Mouse (Mus musculus): ENCODE measurements around the gene Adprh.

Adprh gene

DNA sequence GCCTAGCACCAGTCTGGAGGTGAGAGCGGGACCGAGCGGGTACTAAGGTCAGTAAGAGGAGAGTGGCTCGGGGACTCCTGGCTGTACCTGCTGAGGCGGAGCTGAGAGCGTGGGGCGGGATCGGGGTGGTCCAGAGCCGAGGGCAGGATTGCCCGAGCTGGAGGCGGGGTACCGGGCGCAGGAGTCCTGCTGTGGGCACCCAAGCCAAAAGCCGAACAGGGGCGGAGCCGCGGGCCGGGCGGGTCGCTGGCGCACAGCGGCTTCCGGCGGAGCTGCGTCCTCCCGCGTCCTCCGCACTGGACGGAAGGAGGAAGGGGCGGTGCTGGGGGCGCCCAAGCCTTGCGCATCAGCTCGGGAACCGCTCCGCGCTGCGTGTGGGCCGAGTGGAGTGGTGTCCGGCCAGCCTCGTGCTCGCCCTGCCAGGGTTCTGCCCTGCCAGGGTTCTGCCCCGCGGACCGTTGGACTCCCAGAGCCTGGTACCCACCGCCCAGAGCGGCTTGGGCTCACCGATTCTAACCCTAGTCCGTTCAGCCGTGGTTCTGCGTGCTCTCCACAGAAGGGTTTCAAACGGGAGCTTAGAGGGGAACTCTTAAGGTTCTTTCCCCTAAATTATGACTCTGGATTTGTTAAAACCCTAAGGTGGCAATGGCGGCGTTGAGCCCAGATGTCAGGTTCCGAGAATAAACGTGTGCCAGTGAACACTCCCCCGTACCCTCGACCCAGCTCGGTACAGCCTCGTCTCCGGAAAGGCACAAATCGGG lies at the start of gene Adprh:
Gene Adprh (minus strand): TSS at position 262 of the 761 bp plus-strand sequence.
- in situ Hi-C loops (cut with MboI; ENCODE audit: low pct_unique_long_range_greater_than_20kb in 1 of 2, low sequenced_read_pairs in 2 of 2, unreplicated experiment in 1 of 2), result no loop called here

DNA sequence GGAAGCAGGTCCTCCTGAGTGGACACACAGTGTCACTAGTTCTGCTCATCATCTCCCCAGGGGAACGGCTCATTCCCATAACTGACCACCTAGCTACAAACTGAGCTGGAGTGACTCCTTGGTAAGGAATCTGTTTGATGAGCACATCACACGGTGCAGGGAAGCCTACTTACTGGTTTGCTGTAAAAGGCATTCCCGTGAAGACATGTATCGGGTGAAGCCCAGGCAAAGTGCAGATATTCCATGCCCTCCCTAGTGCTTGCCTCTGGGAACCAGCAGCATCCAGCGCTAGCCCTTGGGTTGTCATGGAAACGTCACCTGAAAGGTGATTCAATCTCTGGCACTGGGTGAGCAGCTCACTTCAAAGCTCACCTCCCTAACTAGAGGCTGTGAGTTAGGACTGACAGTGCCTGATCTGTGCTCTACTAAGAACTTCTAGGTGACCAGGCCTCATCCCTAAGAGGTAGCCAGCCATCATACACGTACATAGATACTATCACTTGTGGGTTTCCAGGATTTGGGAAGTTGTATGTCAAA lies 44.2 kb upstream of the Adprh start:
- in situ Hi-C loops (cut with MboI; ENCODE audit: low pct_unique_long_range_greater_than_20kb in 1 of 2, low sequenced_read_pairs in 2 of 2, unreplicated experiment in 1 of 2), result loop anchor here in 1 of 2 experiments (10.0 to 25.0 kb wide), 2 partner anchors 152 to 559 kb away; partner anchors contain the start of genes Cox17, Gm21987 and Maats1

DNA sequence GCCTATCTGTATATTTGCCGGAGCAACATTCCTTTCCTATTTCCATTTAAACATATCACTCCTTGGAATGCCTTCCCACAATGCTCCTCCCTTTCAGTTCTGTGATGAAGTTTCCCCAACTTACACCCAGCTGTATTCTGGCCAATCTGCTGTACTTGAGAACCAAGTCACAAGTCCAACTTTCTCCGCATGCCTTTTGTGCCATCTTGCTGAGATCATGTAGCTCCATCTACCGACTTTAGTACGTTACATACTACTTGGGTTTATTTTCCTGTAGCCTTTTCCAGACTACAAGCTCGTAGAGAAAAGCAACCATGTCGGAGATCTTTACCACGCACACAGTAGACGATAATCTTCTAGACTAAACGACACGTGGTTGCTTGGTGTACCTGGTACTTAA lies 41.4 kb upstream of the Adprh start:
- in situ Hi-C loops (cut with MboI; ENCODE audit: low pct_unique_long_range_greater_than_20kb in 1 of 2, low sequenced_read_pairs in 2 of 2, unreplicated experiment in 1 of 2), result loop anchor here in 1 of 2 experiments (10.0 to 25.0 kb wide), 2 partner anchors 149 to 557 kb away; partner anchors contain the start of genes Cox17, Gm21987 and Maats1

DNA sequence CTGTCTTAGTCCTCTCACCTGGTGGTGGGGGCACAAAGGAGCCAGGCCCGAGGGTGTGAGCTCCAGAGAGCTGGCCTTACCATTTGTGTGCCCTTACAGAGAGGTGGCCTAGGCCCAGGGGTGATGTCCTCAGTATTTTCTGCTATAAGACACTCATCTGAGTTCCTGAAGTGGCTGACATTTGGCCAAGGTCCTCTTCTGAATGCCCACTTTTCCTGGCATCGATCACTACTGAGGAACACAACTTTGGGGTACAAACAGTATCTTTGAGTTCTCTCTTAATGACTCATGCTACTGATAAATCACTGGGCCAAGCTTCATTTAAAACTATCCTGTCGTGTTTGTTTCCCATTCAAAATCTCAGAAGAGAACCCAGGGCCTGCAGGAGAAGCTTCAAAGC lies 40.0 kb upstream of the Adprh start:
- in situ Hi-C loops (cut with MboI; ENCODE audit: low pct_unique_long_range_greater_than_20kb in 1 of 2, low sequenced_read_pairs in 2 of 2, unreplicated experiment in 1 of 2), result loop anchor here in 1 of 2 experiments (10.0 to 25.0 kb wide), 2 partner anchors 148 to 555 kb away; partner anchors contain the start of genes Cox17, Gm21987 and Maats1

DNA sequence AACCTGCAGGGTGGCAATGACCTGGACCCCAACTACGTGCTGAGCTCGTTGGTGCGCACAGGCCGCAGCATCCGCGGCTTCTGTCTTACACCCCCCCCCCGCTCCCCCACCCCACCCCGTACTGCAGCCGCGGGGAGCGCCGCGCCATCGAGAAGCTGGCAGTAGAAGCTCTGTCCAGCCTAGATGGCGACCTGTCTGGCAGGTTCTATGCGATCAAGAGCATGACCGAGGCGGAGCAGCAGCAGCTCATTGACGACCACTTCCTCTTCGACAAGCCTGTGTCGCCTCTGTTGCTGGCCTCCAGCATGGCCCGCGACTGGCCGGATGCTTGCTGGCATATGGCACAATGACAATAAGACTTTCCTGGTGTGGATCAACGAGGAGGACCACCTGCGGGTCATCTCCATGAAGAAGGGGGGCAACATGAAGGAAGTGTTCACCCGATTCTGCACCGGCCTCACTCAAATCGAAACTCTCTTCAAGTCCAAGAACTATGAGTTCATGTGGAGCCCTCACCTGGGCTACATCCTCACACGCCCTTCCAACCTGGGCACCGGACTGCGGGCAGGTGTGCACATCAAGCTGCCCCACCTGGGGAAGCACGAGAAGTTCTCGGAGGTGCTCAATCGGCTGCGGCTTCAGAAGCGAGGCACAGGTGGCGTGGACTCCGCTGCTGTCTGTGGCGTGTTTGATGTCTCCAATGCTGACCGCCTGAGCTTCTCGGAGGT lies 31.2 kb upstream of the Adprh start:
- in situ Hi-C loops (cut with MboI; ENCODE audit: low pct_unique_long_range_greater_than_20kb in 1 of 2, low sequenced_read_pairs in 2 of 2, unreplicated experiment in 1 of 2), result loop anchor here (10.0 to 25.0 kb wide), 2 partner anchors 139 to 546 kb away; partner anchors contain the start of genes Cox17 (in 1 of the 2), Gm21987 (in 1 of the 2) and Maats1 (in 1 of the 2)

DNA sequence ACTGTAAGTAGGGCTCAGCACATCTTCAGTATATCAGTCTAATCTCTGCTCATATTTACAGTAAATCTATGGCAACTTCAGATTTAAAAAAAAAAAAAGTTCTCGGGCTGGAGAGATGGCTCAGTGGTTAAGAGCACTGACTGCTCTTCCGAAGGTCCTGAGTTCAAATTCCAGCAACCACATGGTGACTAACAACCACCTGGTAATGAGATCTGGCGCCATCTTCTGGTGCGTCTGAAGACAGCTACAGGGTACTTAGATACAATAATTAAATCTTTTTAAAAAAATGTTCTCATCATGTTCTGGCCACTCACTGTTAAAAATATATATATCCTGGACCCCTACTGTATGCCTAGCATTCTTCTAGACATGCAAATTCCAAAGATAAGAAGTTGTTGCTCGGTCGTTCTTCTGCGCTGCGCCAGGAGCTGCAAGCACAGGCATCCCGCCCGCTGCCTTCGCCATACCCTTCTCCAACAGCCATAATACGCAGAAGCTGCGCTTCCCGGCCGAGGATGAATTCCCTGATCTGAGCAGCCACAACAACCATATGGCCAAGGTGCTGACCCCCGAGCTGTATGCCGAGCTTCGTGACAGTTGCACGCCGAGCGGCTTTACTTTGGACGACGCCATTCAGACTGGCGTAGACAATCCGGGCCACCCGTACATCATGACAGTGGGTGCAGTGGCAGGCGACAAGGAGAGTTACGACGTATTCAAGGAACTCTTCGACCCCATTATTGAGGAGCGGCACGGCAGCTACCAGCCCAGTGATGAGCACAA lies 30.5 kb upstream of the Adprh start:
- in situ Hi-C loops (cut with MboI; ENCODE audit: low pct_unique_long_range_greater_than_20kb in 1 of 2, low sequenced_read_pairs in 2 of 2, unreplicated experiment in 1 of 2), result loop anchor here (10.0 to 25.0 kb wide), 2 partner anchors 138 to 546 kb away; partner anchors contain the start of genes Cox17 (in 1 of the 2), Gm21987 (in 1 of the 2) and Maats1 (in 1 of the 2)

DNA sequence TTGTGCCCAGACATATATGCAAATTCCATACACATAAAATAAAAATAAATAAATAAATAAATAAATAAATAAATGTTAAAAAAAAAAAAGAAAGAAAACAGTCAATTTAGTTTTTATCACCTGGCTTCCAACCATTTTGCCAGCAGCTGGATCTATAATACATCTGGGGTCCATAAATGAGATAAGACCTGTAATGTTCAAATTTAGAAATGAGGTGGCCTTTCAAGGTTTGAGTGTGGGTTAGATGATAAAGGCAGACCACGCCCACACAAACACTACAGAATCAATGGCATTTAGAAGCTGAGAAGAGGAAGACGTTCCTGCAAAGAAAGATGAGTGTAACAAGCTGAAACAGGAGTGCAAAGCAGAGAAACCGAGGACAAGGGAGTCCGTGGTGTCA lies 28.8 kb upstream of the Adprh start:
- in situ Hi-C loops (cut with MboI; ENCODE audit: low pct_unique_long_range_greater_than_20kb in 1 of 2, low sequenced_read_pairs in 2 of 2, unreplicated experiment in 1 of 2), result loop anchor here (10.0 to 25.0 kb wide), 2 partner anchors 137 to 544 kb away; partner anchors contain the start of genes Cox17 (in 1 of the 2), Gm21987 (in 1 of the 2) and Maats1 (in 1 of the 2)

DNA sequence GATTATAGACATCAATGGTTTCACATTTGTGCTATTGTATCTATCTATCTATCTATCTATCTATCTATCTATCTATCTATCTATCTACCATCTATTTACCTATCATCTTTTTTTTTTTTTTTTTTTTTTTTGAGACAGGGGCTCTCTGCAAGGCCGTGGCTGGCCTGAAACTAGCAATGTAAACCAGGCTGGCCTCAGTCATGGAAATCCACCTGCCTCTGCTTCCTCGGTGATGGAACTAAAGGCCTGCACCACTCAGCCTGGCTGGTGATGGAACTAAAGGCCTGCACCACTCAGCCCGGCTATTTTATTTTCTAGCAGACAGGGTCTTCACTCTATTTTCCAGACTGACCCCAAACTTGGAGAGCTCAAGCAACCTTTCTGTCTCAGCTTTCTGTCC lies 25.8 kb upstream of the Adprh start:
- in situ Hi-C loops (cut with MboI; ENCODE audit: low pct_unique_long_range_greater_than_20kb in 1 of 2, low sequenced_read_pairs in 2 of 2, unreplicated experiment in 1 of 2), result loop anchor here in 1 of 2 experiments (25.0 kb wide), 1 partner anchor 541 kb away; no protein-coding TSS in a partner anchor

DNA sequence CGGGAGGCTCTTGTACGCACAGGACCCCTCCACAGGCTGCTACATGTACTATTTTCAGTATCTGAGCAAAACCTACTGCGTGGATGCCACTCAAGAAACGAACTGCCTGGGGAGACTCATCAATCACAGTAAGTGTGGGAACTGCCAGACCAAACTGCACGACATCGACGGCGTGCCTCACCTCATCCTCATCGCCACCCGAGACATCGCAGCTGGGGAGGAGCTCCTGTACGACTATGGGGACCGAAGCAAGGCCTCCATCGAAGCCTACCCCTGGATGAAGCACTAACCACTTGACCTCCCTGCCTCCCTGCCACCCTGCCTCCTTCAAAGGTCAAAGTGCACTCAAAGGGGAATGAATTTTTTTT lies 24.7 kb upstream of the Adprh start:
- in situ Hi-C loops (cut with MboI; ENCODE audit: low pct_unique_long_range_greater_than_20kb in 1 of 2, low sequenced_read_pairs in 2 of 2, unreplicated experiment in 1 of 2), result loop anchor here in 1 of 2 experiments (25.0 kb wide), 1 partner anchor 540 kb away; no protein-coding TSS in a partner anchor

DNA sequence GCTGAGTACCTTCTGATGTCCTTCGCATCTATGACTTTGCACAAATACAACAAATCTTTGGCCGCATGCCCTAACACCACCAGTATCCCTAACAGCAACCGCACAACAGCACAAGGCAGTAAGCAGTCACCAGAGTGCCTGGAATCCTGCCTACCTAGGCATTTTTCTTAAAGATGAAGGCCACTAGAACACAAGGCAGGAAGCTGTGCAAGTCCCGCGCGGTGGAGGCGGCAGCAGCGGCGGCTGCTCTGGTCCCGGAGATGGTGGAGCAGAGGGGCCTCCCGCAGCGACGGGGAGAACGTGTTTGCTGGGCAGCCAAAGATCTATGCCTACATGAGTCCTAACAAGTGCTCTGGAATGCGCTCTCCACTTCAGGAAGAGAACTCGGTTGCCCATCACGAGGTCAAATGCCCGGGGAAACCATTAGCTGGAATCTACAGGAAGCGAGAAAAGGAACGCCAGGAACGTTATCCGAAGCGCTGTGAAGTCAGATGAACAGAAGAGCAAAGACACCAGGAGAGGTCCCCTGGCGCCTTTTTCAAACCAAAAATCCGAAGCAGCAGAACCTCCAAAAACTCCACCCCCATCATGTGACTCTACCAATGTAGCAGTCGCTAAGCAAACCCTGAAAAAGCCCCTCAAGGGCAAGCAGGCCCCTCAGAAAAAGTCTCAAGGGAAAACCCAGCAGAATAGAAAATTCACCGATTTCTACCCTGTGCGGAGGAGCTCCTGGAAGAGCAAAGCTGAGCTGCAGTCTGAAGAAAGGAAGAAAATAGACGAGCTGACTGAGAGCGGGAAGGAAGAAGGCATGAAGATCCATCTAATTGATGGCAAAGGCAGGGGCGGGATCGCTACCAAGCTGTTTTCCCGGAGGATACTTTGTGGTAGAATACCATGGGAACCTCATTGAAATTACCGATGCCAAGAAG lies 24.1 kb upstream of the Adprh start:
- in situ Hi-C loops (cut with MboI; ENCODE audit: low pct_unique_long_range_greater_than_20kb in 1 of 2, low sequenced_read_pairs in 2 of 2, unreplicated experiment in 1 of 2), result loop anchor here in 1 of 2 experiments (25.0 kb wide), 1 partner anchor 539 kb away; no protein-coding TSS in a partner anchor

DNA sequence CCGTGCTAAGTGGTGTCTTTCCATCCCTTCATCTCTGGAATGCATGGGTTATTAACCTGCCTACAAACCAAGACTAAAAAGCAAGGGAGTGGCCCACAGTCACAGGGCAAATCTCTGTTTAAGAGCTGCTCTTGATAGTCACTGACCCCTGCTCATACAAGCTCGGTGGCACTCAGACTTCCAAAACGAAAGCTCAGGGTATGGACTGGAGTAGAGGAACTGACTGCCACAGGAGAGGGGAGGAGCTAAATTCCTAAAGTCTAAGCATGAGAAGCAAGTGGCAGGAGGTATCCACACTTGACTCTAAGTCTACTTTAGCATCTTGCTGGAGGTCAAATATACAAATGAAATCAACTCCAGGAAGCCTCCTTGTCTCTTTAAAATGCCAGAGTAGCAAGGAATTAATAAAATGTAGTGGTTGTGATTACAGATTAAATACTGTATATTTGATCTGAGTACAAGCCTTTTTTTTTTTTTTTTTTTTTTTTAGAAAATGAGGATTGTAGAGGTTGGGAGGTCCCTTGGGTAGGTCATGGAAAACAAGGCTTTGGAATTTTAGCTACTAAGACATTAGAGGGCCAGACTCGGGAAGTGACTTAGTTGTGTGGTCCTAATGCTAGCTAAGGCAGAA lies 23.3 kb upstream of the Adprh start:
- in situ Hi-C loops (cut with MboI; ENCODE audit: low pct_unique_long_range_greater_than_20kb in 1 of 2, low sequenced_read_pairs in 2 of 2, unreplicated experiment in 1 of 2), result loop anchor here in 1 of 2 experiments (25.0 kb wide), 1 partner anchor 538 kb away; no protein-coding TSS in a partner anchor

DNA sequence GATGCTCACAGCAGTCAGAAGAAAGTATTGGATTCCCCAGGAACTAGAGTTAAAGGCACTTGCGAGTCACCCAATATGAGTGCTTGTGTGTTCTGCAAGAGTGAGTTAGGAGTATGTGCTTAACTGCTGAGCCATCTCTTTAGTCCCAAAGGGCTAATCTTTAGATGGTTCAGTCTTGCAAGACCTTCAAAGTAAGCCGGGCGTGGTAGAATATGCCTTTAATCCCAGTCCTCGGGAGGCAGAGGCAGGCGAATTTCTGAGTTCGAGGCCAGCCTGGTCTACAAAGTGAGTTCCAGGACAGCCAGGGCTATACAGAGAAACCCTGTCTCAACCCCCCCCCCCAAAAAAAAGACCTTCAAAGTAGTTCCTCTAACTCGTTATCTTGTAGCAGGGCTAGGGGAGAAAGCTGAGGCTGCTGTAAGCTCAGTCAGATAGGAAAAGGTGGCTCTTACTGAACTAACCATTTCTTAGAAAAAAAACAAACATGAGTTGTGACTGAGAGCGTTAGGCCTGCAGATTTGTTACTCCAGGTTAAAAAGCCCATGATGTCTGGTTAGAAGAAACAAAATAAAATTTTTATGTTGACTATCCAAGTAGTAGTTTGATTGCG lies 22.3 kb upstream of the Adprh start:
- in situ Hi-C loops (cut with MboI; ENCODE audit: low pct_unique_long_range_greater_than_20kb in 1 of 2, low sequenced_read_pairs in 2 of 2, unreplicated experiment in 1 of 2), result loop anchor here in 1 of 2 experiments (25.0 kb wide), 1 partner anchor 537 kb away; no protein-coding TSS in a partner anchor

DNA sequence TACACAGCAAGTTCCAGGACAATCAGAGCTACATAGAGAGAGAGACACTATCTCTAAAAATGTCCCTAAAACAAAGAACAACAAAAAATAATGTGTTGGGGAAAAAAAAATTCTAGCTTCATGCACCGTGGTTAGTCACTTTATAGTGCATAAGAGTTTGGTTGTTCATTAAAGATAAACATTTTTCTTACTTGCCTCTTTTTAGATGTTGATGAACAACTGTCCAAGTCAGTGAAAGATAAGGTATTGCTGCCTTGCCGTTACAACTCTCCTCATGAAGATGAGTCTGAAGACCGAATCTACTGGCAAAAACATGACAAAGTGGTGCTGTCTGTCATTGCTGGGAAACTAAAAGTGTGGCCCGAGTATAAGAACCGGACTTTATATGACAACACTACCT lies 21.2 kb upstream of the Adprh start:
- in situ Hi-C loops (cut with MboI; ENCODE audit: low pct_unique_long_range_greater_than_20kb in 1 of 2, low sequenced_read_pairs in 2 of 2, unreplicated experiment in 1 of 2), result no loop called here

DNA sequence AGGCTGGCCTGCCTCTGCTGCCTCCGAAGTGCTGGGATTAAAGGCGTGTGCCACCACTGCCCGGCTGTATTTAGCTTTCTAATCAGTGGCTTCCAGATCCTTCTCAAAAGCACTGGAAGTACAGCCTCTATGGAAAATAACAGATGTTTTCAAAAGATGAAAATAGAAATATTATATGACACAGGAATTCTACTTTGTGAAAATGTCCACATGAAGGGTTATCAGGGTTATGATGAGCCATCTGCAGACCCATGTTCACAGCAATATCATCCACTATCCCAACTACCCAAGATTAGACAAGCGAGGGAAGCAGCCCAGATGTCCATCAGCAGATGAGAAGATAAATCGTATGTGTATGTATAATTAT lies 20.0 kb upstream of the Adprh start:
- in situ Hi-C loops (cut with MboI; ENCODE audit: low pct_unique_long_range_greater_than_20kb in 1 of 2, low sequenced_read_pairs in 2 of 2, unreplicated experiment in 1 of 2), result no loop called here

DNA sequence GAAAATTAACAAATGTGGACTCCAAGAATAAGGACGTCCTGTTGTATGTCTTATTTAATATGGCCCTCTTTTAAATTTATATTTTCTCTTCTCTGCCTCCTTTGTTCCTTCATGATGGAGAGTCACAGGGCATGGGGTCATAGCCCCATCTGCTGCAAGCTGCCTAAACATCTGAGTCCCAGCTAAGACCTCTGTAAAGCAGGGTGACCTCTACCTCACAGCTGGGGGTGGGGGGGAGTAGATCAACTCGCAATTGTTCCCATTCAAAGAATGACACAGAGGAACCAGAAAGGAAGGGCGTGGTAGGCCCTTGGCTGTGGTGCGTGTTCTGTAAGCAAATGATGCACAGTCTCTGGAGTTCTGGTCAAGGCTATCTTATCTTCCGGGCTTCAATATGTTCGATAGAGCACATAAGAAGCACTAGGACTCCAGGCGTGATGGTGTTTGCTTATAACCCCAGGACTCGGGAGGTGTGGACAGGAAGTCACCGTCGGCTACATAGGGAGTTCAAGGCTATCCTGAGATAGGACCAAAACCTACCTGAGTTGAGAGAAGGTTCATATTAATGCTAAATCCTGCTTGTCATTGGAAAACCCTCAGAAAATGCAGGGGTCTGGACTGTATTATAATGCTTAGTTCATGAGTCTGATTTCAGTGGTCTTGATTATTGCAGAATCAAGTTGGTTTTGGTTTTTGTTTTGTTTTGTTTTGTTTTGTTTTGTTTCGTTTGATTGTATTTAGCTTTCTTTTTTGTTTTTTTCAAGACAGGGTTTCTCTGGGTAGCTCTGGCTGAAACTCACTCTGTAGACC lies 19.4 kb upstream of the Adprh start:
- in situ Hi-C loops (cut with MboI; ENCODE audit: low pct_unique_long_range_greater_than_20kb in 1 of 2, low sequenced_read_pairs in 2 of 2, unreplicated experiment in 1 of 2), result no loop called here

Measured in mouse embryonic stem cell (cell line).